Mouse (Mus musculus): ENCODE measurements at regions not wholly inside any gene's neighbourhood (a gene's known extent, or its start where the extent isn't known, plus 50 kb on each side); places are given as distances from the start of the nearest gene placed in this dataset.
"Not testable (repeated sequence)": the region's sequence is repeated elsewhere in the genome, so short reads cannot be mapped to it uniquely, and the experiment has no call there.

- not testable (repeated sequence) for DNase-seq
These were observed 80.8 kb upstream of the Gm15446 start for GRCm38 (mm10) chr5:109842186-109842978.

- DNase-seq: not testable (repeated sequence)
These were observed 79.0 kb upstream of the Gm15446 start for GRCm38 (mm10) chr5:109844236-109844635.

GRCm38 (mm10) chr5:109844753-109845186, 78.4 kb upstream of the Gm15446 start:
- DNase-seq: peak; percentile 3 to 16

- DNase-seq: not testable (repeated sequence)
These were observed 72.0 kb upstream of the Gm15446 start for GRCm38 (mm10) chr5:109851225-109851624.

- DNase-seq: no peak
These were observed 62.8 kb upstream of the Gm15446 start for GRCm38 (mm10) chr5:109860402-109860801.

GRCm38 (mm10) chr5:109864517-109864916, 58.7 kb upstream of the Gm15446 start:
- not testable (repeated sequence) for DNase-seq

GRCm38 (mm10) chr5:109865628-109866027, 57.6 kb upstream of the Gm15446 start:
- peak in 1 of 2 experiments; percentile 3 for DNase-seq

GRCm38 (mm10) chr5:109866337-109867126, 56.7 kb upstream of the Gm15446 start:
- DNase-seq: peak; percentile 87 to 90

GRCm38 (mm10) chr5:109867221-109867620, 56.0 kb upstream of the Gm15446 start:
- DNase-seq: not testable (repeated sequence)
